Mouse (Mus musculus): Measurements from ENCODE around the gene Bcap31. TPM values are rescaled to one million over a fixed set of nuclear protein-coding genes. Genes with fewer than 3 reads are reported as not detected.

Gene Bcap31
- polyA plus RNA-seq, 1 experiment from 2014 or later: 154 TPM

DNA sequence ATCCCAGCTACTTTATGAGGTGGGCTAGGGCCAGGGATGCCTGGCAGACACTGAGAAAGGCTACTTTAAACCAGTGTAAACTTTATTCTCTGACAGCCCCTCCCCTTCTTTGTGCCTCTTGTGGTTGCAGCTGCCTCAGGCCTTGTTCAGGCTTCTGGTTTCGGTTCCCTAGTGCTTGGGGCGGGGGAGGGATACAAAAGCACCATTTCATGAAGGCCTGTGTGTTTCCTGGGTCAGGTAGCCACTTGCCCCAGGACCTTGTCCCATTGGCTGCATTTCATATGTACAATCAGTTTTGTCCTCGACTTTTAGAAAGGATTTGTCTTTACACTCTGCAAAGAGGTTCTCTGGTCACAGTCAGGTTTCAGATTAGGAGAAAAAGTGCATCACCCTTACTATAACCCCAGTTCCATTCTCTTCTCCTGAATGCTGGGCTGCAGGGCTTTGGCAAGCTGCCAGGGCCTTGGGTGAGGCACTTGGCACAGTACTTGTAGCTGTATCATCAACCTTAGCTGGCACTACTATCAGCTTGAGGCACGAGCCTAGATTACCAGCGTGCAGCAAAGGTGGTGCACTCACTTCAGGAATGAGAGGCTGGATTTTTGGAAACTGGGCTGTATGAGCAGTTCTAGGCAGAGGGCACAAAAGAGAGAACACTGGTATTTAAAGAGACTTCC, 2.8 kb upstream of the Bcap31 start:
- Histone ChIP-seq H3K36me3 (peaks cover 2% of the 10 kb centered on the region; the same call in 1 of the 2 replicates), H3K27ac (ENCODE audit: poor library complexity, severe bottlenecking) (peak overlapping the region; percentile 33; the same call in 1 of the 2 replicates), H3K27me3 (replicated peaks) (no peaks in the 10 kb centered on the region), H3K4me3 (no peak overlapping the region), H3K9ac (no peak overlapping the region), H3K4me1 (replicated peaks) (peaks cover 34% of the 10 kb centered on the region), H3K9me3 (replicated peaks) (0 out of 2 replicates have a peak, but pooled peaks cover 2% of the 10 kb centered on the region), H3K4me2 (peak overlapping the region; percentile 39)
- no peak for ATAC-seq (ENCODE audit: insufficient number of reproducible peaks, low FRiP score)
- 30% methylated on average over 5 of the region's 5 CpGs for WGBS

DNA sequence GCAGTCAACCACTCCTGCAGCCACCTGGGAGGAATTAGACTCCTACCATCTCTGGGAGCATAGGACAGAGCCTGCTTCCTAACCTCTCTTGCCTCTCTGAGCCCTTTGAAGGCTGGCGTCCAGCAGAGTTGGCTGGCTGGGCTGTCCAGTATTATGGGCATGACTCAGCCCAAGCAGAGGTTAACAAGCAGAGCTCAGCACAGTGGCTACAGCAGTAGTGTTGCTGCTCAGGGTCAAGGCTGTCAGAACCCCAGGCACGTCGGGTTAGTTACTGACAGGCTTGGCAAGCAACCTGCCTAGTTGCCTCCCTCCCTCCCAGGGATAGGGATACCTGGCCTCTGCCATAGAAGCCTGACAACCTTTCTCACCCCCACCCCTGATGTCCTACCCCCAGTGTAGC, 2.3 kb upstream of the Bcap31 start:
- Histone ChIP-seq H3K9ac (no peak overlapping the region), H3K4me1 (replicated peaks) (peaks cover 34% of the 10 kb centered on the region), H3K9me3 (replicated peaks) (0 out of 2 replicates have a peak, but pooled peaks cover 2% of the 10 kb centered on the region), H3K27ac (ENCODE audit: poor library complexity, severe bottlenecking) (0 out of 2 replicates have a peak overlapping the region, but pooled peaks have one; percentile 33), H3K36me3 (no peaks in the 10 kb centered on the region; the same call in 1 of the 2 replicates), H3K4me2 (peak overlapping the region; percentile 39), H3K4me3 (no peak overlapping the region), H3K27me3 (replicated peaks) (no peaks in the 10 kb centered on the region)
- ATAC-seq (ENCODE audit: insufficient number of reproducible peaks, low FRiP score): no peak
- WGBS: 53% methylated on average over 3 of the region's 3 CpGs

DNA sequence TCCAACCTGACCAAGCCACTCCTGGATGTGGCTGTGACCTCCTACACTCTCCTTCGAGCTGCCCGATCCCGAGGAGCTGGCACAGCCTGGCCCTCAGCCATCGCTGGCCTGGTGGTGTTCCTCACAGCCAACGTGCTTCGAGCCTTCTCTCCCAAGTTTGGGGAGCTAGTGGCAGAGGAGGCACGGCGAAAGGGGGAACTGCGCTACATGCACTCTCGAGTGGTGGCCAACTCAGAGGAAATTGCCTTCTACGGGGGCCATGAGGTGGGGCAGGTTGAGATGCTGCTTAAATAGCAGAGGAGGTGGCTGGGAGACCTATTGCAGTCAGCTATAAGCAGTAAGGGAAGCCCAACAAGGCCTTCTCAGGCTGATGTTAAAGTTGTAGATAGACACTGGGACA, 1.7 kb upstream of the Bcap31 start:
- H3K4me1 ChIP-seq (replicated peaks): peaks cover 34% of the 10 kb centered on the region
- peak overlapping the region; percentile 78; the same call in 1 of the 2 replicates for H3K9ac ChIP-seq
- 0 out of 2 replicates have a peak, but pooled peaks cover 2% of the 10 kb centered on the region for H3K9me3 ChIP-seq (replicated peaks)
- WGBS: 71% methylated on average over 11 of the region's 11 CpGs
- H3K4me2 ChIP-seq: peak overlapping the region; percentile 81
- peak overlapping the region; percentile 67 for H3K4me3 ChIP-seq
- no peak for ATAC-seq (ENCODE audit: insufficient number of reproducible peaks, low FRiP score)
- 0 out of 2 replicates have a peak, but pooled peaks cover under 1% of the 10 kb centered on the region for H3K36me3 ChIP-seq
- no peaks in the 10 kb centered on the region for H3K27me3 ChIP-seq (replicated peaks)
- H3K27ac ChIP-seq (ENCODE audit: poor library complexity, severe bottlenecking): no peak overlapping the region

DNA sequence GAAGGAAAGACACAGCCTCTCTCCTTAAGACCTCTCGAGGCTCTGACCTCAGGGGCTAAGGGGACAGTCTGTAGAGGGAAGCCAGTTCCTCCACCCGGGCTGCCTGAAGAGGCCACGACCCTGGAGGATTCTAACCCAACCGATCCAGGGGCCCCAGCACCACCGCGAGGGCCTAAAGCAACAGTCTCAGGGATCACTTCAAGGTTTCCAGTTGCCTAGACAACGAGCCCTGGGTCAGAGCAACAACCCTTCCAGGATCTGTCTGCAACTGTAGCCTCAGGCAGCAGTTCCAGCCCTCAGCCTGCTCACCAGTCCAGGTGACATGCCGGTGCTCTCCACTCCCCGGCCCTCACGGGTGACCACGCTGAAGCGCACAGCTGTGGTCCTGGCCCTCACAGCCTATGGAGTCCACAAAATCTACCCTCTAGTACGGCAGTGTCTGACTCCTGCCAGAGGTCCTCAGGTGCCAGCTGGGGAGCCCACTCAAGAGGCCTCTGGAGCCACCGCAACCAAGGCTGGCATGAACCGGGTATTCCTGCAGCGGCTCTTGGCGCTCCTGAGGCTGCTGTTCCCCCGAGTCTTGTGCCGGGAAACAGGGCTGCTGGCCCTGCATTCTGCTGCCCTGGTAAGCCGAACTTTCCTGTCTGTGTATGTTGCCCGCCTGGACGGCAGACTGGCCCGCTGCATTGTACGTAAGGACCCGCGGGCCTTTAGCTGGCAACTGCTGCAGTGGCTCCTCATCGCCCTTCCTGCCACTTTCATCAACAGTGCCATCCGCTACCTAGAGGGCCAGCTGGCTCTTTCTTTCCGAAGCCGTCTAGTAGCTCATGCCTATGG, 952 bp upstream of the Bcap31 start:
- peak overlapping the region; percentile 60 for H3K27ac ChIP-seq (ENCODE audit: poor library complexity, severe bottlenecking)
- ATAC-seq (ENCODE audit: insufficient number of reproducible peaks, low FRiP score): peak; percentile 40
- H3K36me3 ChIP-seq: peaks cover 7% of the 10 kb centered on the region; the same call in 1 of the 2 replicates

DNA sequence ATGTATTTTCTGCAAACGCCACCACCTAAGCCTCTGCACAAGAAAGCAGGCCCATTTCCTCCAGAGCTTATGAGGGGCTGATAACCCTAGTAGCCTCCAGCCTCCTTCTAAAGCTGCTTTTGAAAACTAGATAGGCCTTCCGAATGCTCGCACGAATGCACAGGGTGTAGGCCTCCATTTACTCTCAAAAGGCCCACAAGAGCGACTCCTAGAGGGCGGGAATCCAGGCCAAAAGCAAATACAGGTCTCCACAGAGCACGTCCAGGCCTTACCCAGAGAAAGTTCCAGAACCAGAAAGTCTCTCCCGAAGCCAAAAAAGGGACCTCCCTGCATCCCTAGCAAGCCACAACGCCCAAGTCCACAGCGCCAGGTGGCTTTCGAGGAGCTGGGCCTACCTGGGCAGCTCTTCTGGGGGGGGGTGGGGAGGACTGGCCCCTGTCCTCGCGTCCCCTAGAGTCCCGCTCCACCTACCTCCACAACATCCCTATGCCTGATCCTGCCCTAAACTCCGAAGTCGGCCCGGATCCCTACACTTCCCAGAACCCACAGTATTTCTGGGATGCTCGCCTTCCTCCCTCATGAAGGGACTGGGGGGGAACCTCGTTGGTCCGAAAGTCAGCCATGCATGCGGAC, 383 bp downstream of the Bcap31 start:
- Histone ChIP-seq H3K9ac (peak overlapping the region; percentile 84), H3K27ac (ENCODE audit: poor library complexity, severe bottlenecking) (peak overlapping the region; percentile 85), H3K36me3 (peaks cover 16% of the 10 kb centered on the region), H3K4me2 (peak overlapping the region; percentile 81), H3K4me3 (peak overlapping the region; percentile 67), H3K4me1 (replicated peaks) (peaks cover 34% of the 10 kb centered on the region), H3K9me3 (replicated peaks) (0 out of 2 replicates have a peak, but pooled peaks cover 2% of the 10 kb centered on the region), H3K27me3 (replicated peaks) (no peaks in the 10 kb centered on the region)
- 26% methylated on average over 21 of the region's 21 CpGs for WGBS
- ATAC-seq (ENCODE audit: insufficient number of reproducible peaks, low FRiP score): peak; percentile 37

More for the DNA sequence above, 952 bp upstream of the Bcap31 start:
- Histone ChIP-seq H3K9me3 (replicated peaks) (0 out of 2 replicates have a peak, but pooled peaks cover 2% of the 10 kb centered on the region), H3K4me3 (peak overlapping the region; percentile 67), H3K9ac (peak overlapping the region; percentile 78), H3K4me1 (replicated peaks) (peaks cover 34% of the 10 kb centered on the region), H3K27me3 (replicated peaks) (no peaks in the 10 kb centered on the region), H3K4me2 (peak overlapping the region; percentile 81)
- 33% methylated on average over 30 of the region's 30 CpGs for WGBS

DNA sequence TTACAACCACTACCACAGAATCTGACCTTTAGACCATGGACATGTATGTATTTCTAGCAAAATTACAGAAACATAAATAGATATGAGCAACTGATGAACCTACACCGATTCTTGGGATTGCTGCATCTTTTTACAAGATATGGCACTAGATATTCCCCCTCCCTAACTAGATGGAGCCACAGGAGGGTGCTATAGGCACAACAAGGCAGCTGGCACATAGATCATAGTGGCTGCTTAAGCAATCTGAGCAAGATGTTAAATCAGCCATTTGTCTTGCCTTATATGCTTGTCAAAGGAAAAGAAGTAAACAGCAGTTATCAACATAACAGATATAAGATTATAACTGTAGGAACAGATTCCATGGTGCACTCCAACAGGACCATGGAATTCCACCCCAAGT, 15.5 kb downstream of the Bcap31 start:
- Histone ChIP-seq H3K36me3 (peaks cover 21% of the 10 kb centered on the region), H3K9me3 (replicated peaks) (no peaks in the 10 kb centered on the region), H3K4me3 (no peak overlapping the region), H3K27ac (ENCODE audit: poor library complexity, severe bottlenecking) (no peak overlapping the region), H3K4me1 (replicated peaks) (no peaks in the 10 kb centered on the region), H3K4me2 (no peak overlapping the region), H3K9ac (no peak overlapping the region), H3K27me3 (replicated peaks) (no peaks in the 10 kb centered on the region)
- 81% methylated on average over 1 of the region's 1 CpGs for WGBS
- no peak for ATAC-seq (ENCODE audit: insufficient number of reproducible peaks, low FRiP score)

DNA sequence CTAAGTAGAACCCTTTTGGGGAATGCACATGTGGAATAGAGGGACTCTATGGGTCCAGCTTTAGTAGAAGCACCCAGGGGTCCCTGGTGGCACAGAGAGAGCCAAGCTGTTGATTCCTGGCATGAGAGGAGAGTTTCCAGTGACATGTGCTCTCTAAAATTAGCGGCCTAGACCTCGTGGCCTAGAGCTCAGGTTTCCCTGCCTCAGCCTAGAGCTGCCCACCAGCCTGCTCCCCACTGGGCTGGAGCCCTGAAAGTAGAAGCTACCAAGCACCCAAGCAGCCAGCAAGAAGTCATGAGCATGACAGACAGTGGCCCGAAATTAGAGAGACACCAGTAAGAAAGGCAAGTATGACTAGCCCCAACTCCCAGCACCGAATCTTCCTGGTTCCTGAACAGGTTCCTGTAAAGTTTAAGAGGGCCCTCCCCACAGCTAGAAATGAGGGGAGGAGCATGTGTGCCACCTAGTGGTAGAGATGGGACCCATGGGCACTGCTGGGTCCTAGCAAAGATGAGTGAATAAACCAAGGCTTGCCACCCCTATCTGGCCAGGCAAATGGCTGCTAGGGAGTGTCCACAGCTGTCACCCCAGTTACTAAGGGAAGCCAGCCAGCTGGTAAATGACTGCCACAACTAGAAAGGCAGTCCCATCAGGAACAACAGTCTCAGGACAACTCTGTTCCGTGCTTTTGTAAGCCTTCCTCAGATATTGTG, 24.9 kb downstream of the Bcap31 start:
- Histone ChIP-seq H3K4me1 (replicated peaks) (peaks cover 4% of the 10 kb centered on the region; the same call in 1 of the 2 replicates), H3K36me3 (peaks cover 33% of the 10 kb centered on the region), H3K9me3 (replicated peaks) (no peaks in the 10 kb centered on the region), H3K4me3 (no peak overlapping the region), H3K27ac (ENCODE audit: poor library complexity, severe bottlenecking) (no peak overlapping the region), H3K4me2 (no peak overlapping the region), H3K27me3 (replicated peaks) (0 out of 2 replicates have a peak, but pooled peaks cover 3% of the 10 kb centered on the region), H3K9ac (no peak overlapping the region)
- WGBS: 58% methylated on average over 5 of the region's 5 CpGs
- no peak for ATAC-seq (ENCODE audit: insufficient number of reproducible peaks, low FRiP score)

DNA sequence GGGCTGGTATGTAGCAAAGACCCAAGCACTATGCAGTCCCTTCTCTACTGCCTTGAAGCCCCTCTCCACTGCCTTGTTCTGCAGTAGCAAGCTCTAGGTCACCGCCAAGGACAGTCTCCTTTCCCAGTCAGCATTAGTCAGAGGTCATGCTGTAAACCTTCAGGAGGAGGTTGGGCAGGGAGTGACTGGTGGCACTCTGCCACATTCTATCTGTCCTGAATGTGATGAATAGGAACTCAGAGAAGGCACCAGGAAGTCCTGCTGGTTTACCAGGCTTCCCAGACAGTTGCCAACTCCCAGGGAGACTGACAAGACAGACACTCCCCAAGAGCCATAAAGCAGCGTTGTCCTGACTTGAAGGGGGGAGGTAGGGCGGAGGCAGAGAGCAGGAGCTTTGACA, 30.3 kb downstream of the Bcap31 start:
- Histone ChIP-seq H3K4me2 (no peak overlapping the region), H3K27ac (ENCODE audit: poor library complexity, severe bottlenecking) (peak overlapping the region; percentile 82), H3K4me1 (replicated peaks) (peaks cover 13% of the 10 kb centered on the region), H3K9ac (no peak overlapping the region), H3K9me3 (replicated peaks) (no peaks in the 10 kb centered on the region), H3K27me3 (replicated peaks) (0 out of 2 replicates have a peak, but pooled peaks cover 1% of the 10 kb centered on the region), H3K36me3 (peaks cover 40% of the 10 kb centered on the region), H3K4me3 (no peak overlapping the region)
- peak; percentile 63 for ATAC-seq (ENCODE audit: insufficient number of reproducible peaks, low FRiP score)
- WGBS: 52% methylated on average over 3 of the region's 3 CpGs

DNA sequence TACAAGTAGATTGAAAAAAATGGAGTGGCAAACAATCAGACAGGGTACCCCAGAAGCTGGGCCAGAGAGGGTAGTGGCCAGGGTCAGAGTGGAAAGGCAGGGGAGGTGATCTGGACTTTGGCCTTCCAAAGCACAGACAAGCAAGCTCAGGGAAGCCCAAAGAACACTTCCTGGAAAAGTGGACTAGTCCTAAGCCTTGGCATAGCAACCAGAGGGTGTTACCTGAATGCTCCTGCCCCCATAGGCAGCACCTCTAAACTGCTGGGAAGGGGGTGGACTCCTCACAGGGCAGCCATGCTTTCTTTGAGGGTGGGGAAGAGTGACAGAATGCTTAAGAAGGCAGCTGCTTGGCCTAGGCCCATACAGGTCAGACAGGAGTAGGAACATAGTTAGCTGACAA, 31.0 kb downstream of the Bcap31 start:
- H3K9ac ChIP-seq: no peak overlapping the region
- H3K27ac ChIP-seq (ENCODE audit: poor library complexity, severe bottlenecking): peak overlapping the region; percentile 82
- no peaks in the 10 kb centered on the region for H3K27me3 ChIP-seq (replicated peaks)
- H3K4me2 ChIP-seq: no peak overlapping the region
- peaks cover 44% of the 10 kb centered on the region for H3K36me3 ChIP-seq
- ATAC-seq (ENCODE audit: insufficient number of reproducible peaks, low FRiP score): no peak
- H3K9me3 ChIP-seq (replicated peaks): no peaks in the 10 kb centered on the region
- H3K4me3 ChIP-seq: no peak overlapping the region
- peaks cover 13% of the 10 kb centered on the region for H3K4me1 ChIP-seq (replicated peaks)

DNA sequence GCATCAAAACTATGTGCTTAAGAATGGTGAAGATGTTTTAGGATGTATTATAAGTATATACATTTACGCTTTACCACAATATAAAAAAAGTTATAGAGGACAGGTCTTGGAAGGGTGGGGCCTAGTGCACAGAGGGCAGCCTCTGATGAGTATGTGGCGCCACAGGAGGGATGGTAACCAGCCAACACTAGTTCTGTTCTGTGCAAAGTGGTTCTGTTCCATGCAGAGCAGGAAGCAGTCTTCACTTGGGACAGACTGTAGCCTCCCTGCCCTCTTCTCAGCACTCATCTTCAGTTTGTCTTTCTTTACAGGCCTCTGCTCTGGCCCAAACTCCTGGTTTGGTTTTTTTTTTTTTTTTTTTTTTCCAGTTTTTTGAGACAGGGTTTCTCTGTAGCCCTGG, 31.8 kb downstream of the Bcap31 start:
- no peak for ATAC-seq (ENCODE audit: insufficient number of reproducible peaks, low FRiP score)
- Histone ChIP-seq H3K9me3 (replicated peaks) (no peaks in the 10 kb centered on the region), H3K27ac (ENCODE audit: poor library complexity, severe bottlenecking) (no peak overlapping the region), H3K36me3 (peaks cover 46% of the 10 kb centered on the region), H3K27me3 (replicated peaks) (no peaks in the 10 kb centered on the region), H3K4me2 (no peak overlapping the region), H3K4me3 (no peak overlapping the region), H3K9ac (no peak overlapping the region), H3K4me1 (replicated peaks) (peaks cover 13% of the 10 kb centered on the region)
- 85% methylated on average over 2 of the region's 2 CpGs for WGBS

Measured in heart, embryonic 12.5 days (tissue).